Mouse (Mus musculus): ENCODE data around the gene Med24.

DNA sequence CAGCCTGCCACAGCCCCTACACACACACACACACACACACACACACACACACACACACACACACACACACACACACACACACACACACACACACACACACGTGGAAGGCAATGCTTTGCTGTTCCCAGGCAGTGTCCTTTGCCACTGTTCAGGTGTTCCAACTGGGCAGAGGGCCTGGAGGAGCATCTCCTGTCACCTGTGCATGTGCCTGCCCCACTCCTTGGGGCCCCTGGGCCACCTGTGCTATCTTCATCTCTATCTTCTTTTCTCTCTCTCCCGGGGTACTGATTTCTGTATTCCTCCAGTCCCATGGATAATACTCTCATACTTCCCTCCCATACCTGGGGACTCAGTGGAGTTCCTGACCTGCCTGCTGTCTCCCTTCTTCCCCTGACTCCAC, 37.1 kb upstream of the Med24 start:
- TF ChIP-seq POLR2A (IDR thresholded peaks at IDR 0.05; ENCODE audit: low read depth, low read length) (no peak), CTCF (conservative IDR thresholded peaks at IDR 0.05; ENCODE audit: insufficient read depth, insufficient read length, low read depth, low read length) (no peak)
